Mouse (Mus musculus): ENCODE measurements around the gene Srgap3. TPM values are rescaled to one million over a fixed set of nuclear protein-coding genes. Genes with fewer than 3 reads are reported as not detected.
A peak's percentile ranks its signal among the peaks of the same experiment; 100 is the strongest.
"Not testable (repeated sequence)": the region's sequence is repeated elsewhere in the genome, so short reads cannot be mapped to it uniquely, and the experiment has no call there.

Gene Srgap3
- polyA plus RNA-seq, 1 experiment from 2014 or later, result 8.0 TPM

DNA sequence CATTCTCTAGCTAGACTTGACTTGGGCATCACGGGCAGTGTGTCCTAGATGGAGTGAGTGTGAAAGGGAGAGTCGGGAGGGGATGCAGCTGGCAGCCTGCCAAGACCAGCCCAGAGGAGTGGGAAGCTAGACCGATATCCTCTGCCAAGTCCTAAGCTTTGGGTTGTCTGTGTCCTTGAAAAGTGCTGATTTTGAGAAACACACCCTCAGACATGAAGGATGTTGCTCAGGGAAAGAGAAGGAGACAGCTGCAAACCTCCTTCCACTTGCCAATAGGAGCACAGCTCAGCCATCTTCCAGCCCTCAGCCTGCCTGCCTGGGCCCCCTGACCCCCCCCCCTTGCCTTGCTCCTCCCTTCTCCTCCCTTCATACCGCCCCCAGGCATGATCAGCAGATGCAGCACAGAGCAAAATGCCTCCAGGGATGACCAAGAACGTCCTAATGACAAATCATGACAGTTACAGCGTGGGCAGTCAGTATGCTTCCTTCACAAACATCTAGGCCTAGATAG lies 82.0 kb downstream of the Srgap3 start:
- no peak overlapping the region; the same call in 1 of the 2 replicates for H3K27ac ChIP-seq (replicated peaks)
- H3K27me3 ChIP-seq (replicated peaks; ENCODE audit: low read depth, poor library complexity, severe bottlenecking), result no peaks in the 10 kb centered on the region
- 72% methylated on average over 6 of the region's 6 CpGs for WGBS
- no peaks in the 10 kb centered on the region for H3K36me3 ChIP-seq (replicated peaks)
- H3K9me3 ChIP-seq, result no peaks in the 10 kb centered on the region
- DNase-seq (ENCODE audit: low spot score), result no peak
- H3K4me1 ChIP-seq, result peaks cover 8% of the 10 kb centered on the region
- no peak overlapping the region for H3K4me3 ChIP-seq

- no peak overlapping the region for H3K27ac ChIP-seq (replicated peaks)
- H3K9me3 ChIP-seq, result no peaks in the 10 kb centered on the region
- H3K36me3 ChIP-seq (replicated peaks), result no peaks in the 10 kb centered on the region
- no peak for DNase-seq (ENCODE audit: low spot score)
- H3K27me3 ChIP-seq (replicated peaks; ENCODE audit: low read depth, poor library complexity, severe bottlenecking), result no peaks in the 10 kb centered on the region
- peaks cover 12% of the 10 kb centered on the region for H3K4me1 ChIP-seq
- no peak overlapping the region for H3K4me3 ChIP-seq
- WGBS, result 87% methylated on average over 7 of the region's 7 CpGs
Observed at GRCm38 (mm10) chr6:112862465-112862864, 84.6 kb downstream of the Srgap3 start.

- Histone ChIP-seq H3K4me1 (peaks cover 20% of the 10 kb centered on the region), H3K36me3 (replicated peaks) (no peaks in the 10 kb centered on the region), H3K9me3 (no peaks in the 10 kb centered on the region), H3K27ac (replicated peaks) (no peak overlapping the region), H3K27me3 (replicated peaks; ENCODE audit: low read depth, poor library complexity, severe bottlenecking) (no peaks in the 10 kb centered on the region), H3K4me3 (no peak overlapping the region)
- DNase-seq (ENCODE audit: low spot score), result no peak
- WGBS, result 88% methylated on average over 11 of the region's 11 CpGs
Observed at GRCm38 (mm10) chr6:112861351-112862297, 85.4 kb downstream of the Srgap3 start.

GRCm38 (mm10) chr6:112860290-112860689 lies 86.8 kb downstream of the Srgap3 start:
- H3K36me3 ChIP-seq (replicated peaks); H3K27me3 ChIP-seq (replicated peaks; ENCODE audit: low read depth, poor library complexity, severe bottlenecking); H3K9me3 ChIP-seq; DNase-seq (ENCODE audit: low spot score); H3K27ac ChIP-seq (replicated peaks); H3K4me3 ChIP-seq: not testable (repeated sequence)
- WGBS, result 91% methylated on average over 5 of the region's 5 CpGs
- peaks cover 17% of the 10 kb centered on the region for H3K4me1 ChIP-seq

DNA sequence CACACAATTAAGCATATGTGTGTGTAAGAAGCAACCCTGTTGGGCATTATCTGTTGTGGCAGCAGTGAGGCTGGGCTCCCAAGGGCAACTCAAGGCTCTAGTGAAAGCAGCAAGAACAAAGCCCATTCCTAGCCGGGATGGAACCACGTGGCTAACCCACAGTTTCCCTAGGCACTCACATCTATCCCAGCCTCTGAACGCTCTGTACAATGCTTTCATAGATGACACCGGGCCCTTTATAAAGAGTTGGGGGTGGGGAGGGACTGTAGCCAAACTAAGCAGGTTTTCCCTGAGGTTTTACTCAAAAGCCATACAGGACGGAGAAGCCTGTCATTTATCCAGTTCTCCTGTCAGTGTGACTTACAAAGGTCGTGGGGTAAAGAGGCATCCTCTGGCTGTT lies 90.0 kb downstream of the Srgap3 start:
- H3K27ac ChIP-seq (replicated peaks), result no peak overlapping the region
- peaks cover 24% of the 10 kb centered on the region for H3K4me1 ChIP-seq
- no peaks in the 10 kb centered on the region for H3K27me3 ChIP-seq (replicated peaks; ENCODE audit: low read depth, poor library complexity, severe bottlenecking)
- no peaks in the 10 kb centered on the region for H3K36me3 ChIP-seq (replicated peaks)
- no peak overlapping the region for H3K4me3 ChIP-seq
- WGBS, result 38% methylated on average over 6 of the region's 6 CpGs
- no peak for DNase-seq (ENCODE audit: low spot score)
- H3K9me3 ChIP-seq, result no peaks in the 10 kb centered on the region

DNA sequence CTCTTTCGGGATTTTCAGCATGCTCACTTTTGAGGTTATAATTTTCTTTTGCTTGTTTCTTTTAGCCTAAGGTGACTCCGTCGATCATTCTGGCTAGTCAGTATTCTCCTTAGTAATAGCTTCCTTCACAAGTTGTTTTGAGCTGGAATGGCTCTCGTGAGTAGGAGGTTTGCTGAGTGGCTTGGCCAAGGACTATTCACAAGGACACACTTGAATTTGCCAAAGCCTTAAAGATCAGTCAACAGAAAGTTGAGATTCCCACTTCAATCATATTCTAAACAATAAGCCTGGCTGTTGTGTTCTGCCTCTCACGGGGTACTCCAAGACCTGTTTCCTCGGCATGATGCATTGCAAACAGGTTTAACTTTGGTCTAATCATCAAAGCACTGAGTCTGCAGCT lies 91.9 kb downstream of the Srgap3 start:
- peaks cover 28% of the 10 kb centered on the region for H3K4me1 ChIP-seq
- H3K36me3 ChIP-seq (replicated peaks), result no peaks in the 10 kb centered on the region
- H3K9me3 ChIP-seq, result no peaks in the 10 kb centered on the region
- DNase-seq (ENCODE audit: low spot score), result no peak
- WGBS, result 88% methylated on average over 6 of the region's 6 CpGs
- H3K27me3 ChIP-seq (replicated peaks; ENCODE audit: low read depth, poor library complexity, severe bottlenecking), result no peaks in the 10 kb centered on the region
- no peak overlapping the region for H3K27ac ChIP-seq (replicated peaks)
- no peak overlapping the region for H3K4me3 ChIP-seq

DNA sequence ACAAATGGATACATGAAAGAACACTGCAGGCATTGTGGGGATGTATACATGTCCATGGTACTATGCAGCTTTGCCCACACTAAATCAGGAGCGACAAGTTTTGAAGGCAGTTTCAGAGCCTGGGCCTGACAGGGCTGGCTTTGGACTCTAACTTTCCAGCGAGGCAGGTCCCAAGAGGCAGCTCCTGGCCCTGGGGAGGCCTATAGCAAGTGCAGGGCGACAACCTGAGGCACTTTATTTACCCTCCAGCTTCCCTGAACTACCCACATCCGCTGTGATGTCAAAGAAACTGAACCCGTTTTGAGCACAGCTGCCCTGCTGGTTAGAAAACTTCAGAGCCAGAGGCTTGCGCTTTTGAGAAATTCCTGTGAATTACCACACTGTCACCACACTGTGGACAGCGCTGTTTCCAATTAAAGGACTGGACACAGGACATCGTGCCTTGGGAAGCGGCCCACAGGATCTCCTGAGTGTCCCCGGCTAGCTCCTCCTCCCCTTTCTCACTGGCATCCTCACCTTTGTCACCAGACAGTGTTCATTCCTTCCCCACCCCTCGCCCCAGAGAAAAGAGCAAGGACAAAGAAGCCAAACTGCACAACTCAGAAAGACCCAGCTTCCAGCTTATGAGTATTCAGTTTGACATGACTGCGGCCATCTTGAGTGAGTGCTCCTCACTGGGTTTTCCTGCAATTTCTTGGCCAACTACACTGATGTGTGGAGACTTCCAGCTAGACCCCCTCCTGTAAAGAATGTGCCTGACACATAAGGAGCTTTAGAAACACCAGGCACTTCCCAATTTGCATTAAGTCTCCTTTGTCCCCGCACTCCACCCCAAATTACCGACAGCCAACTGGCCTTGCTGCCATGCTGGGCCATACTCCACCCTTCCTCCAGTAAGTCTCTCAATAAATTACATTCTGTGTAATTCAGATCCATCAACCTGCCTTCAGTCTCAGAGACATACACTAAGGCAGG lies 94.5 kb downstream of the Srgap3 start:
- H3K4me1 ChIP-seq, result peaks cover 25% of the 10 kb centered on the region
- H3K4me3 ChIP-seq, result no peak overlapping the region
- no peaks in the 10 kb centered on the region for H3K27me3 ChIP-seq (replicated peaks; ENCODE audit: low read depth, poor library complexity, severe bottlenecking)
- DNase-seq (ENCODE audit: low spot score), result peak; percentile 21
- H3K36me3 ChIP-seq (replicated peaks), result no peaks in the 10 kb centered on the region
- no peak overlapping the region for H3K27ac ChIP-seq (replicated peaks)
- 54% methylated on average over 14 of the region's 14 CpGs for WGBS
- H3K9me3 ChIP-seq, result no peaks in the 10 kb centered on the region

- no peak overlapping the region for H3K4me3 ChIP-seq
- H3K9me3 ChIP-seq, result no peaks in the 10 kb centered on the region
- peaks cover 16% of the 10 kb centered on the region for H3K4me1 ChIP-seq
- H3K27me3 ChIP-seq (replicated peaks; ENCODE audit: low read depth, poor library complexity, severe bottlenecking), result no peaks in the 10 kb centered on the region
- no peaks in the 10 kb centered on the region for H3K36me3 ChIP-seq (replicated peaks)
- no peak for DNase-seq (ENCODE audit: low spot score)
- no peak overlapping the region for H3K27ac ChIP-seq (replicated peaks)
- WGBS, result 74% methylated on average over 5 of the region's 5 CpGs
Observed at GRCm38 (mm10) chr6:112850745-112851144, 96.3 kb downstream of the Srgap3 start.

- Histone ChIP-seq H3K27ac (replicated peaks) (no peak overlapping the region), H3K4me3 (no peak overlapping the region), H3K36me3 (replicated peaks) (no peaks in the 10 kb centered on the region), H3K27me3 (replicated peaks; ENCODE audit: low read depth, poor library complexity, severe bottlenecking) (no peaks in the 10 kb centered on the region), H3K9me3 (no peaks in the 10 kb centered on the region), H3K4me1 (peaks cover 16% of the 10 kb centered on the region)
- no peak for DNase-seq (ENCODE audit: low spot score)
- WGBS, result 94% methylated on average over 8 of the region's 8 CpGs
Observed at GRCm38 (mm10) chr6:112848629-112849180, 98.4 kb downstream of the Srgap3 start.

- no peak overlapping the region for H3K27ac ChIP-seq (replicated peaks)
- H3K27me3 ChIP-seq (replicated peaks; ENCODE audit: low read depth, poor library complexity, severe bottlenecking), result no peaks in the 10 kb centered on the region
- no peaks in the 10 kb centered on the region for H3K36me3 ChIP-seq (replicated peaks)
- DNase-seq (ENCODE audit: low spot score), result no peak
- H3K9me3 ChIP-seq, result no peaks in the 10 kb centered on the region
- peaks cover 10% of the 10 kb centered on the region; the same call in 1 of the 2 replicates for H3K4me1 ChIP-seq
- WGBS, result 93% methylated on average over 9 of the region's 9 CpGs
- H3K4me3 ChIP-seq, result no peak overlapping the region
Observed at GRCm38 (mm10) chr6:112846863-112847262, 100.2 kb downstream of the Srgap3 start.

DNA sequence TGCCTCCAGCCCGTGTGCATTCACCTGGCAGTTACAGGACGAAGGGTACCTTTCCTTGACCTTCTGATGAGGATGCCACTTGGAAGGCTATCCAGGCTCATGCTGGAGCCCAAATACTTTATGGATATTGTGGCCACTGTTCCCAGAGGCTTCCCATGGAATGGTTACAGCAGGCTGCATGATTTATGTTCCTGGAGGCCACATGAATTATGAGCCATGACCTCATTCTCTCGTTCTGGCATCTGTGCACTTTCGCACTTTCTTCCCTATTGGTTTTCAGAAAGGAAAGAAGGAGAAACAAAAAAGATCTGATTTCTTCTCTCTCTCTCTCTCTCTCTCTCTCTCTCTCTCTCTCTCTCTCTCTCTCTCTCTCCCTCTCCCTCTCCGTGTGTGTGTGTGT lies 104.6 kb downstream of the Srgap3 start:
- DNase-seq (ENCODE audit: low spot score), result no peak
- Histone ChIP-seq H3K27me3 (replicated peaks; ENCODE audit: low read depth, poor library complexity, severe bottlenecking) (no peaks in the 10 kb centered on the region), H3K27ac (replicated peaks) (no peak overlapping the region), H3K36me3 (replicated peaks) (no peaks in the 10 kb centered on the region), H3K9me3 (no peaks in the 10 kb centered on the region), H3K4me1 (peaks cover 24% of the 10 kb centered on the region), H3K4me3 (no peak overlapping the region)
- WGBS, result 75% methylated on average over 5 of the region's 5 CpGs

DNA sequence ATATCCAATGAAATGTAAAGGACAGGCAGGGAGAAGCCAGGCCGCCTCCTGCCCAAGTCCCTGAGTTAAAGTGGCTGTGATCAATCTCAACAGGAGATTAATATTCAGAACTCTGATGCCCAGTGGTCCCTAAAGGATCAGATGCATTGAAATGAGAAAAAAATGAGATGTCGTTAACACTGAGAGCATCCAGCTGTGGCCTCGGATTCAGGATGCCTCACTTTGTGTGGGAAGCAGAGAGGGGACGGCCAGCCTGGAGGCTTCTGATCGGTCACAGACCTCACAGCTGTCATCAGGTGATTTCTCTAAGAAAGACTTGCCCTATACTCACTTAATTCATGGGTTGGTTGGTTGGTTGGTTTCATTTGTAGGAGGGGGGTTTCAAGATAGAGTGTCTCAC lies 106.7 kb downstream of the Srgap3 start:
- no peak overlapping the region for H3K4me3 ChIP-seq
- no peak for DNase-seq (ENCODE audit: low spot score)
- H3K27me3 ChIP-seq (replicated peaks; ENCODE audit: low read depth, poor library complexity, severe bottlenecking), result no peaks in the 10 kb centered on the region
- H3K36me3 ChIP-seq (replicated peaks), result no peaks in the 10 kb centered on the region
- H3K27ac ChIP-seq (replicated peaks), result no peak overlapping the region
- peaks cover 26% of the 10 kb centered on the region for H3K4me1 ChIP-seq
- 71% methylated on average over 5 of the region's 5 CpGs for WGBS
- no peaks in the 10 kb centered on the region for H3K9me3 ChIP-seq

All from embryonic facial prominence, embryonic 10.5 days (tissue).